Mouse (Mus musculus): ENCODE data around the gene Nod1. TPM values are rescaled to one million over a fixed set of nuclear protein-coding genes. Genes with fewer than 3 reads are reported as not detected.

Gene Nod1
- polyA plus RNA-seq, 1 experiment from 2014 or later = 2.7 TPM

- no peak for DNase-seq (ENCODE audit: low spot score)
- H3K9me3 ChIP-seq = no peaks in the 10 kb centered on the region
- H3K4me3 ChIP-seq = no peak overlapping the region
- WGBS = 85% methylated on average over 6 of the region's 6 CpGs
- H3K27me3 ChIP-seq (ENCODE audit: insufficient read depth, poor library complexity, severe bottlenecking) = no peaks in the 10 kb centered on the region
- H3K27ac ChIP-seq = no peak overlapping the region
- no peaks in the 10 kb centered on the region for H3K36me3 ChIP-seq
- H3K4me1 ChIP-seq (replicated peaks) = no peaks in the 10 kb centered on the region
Measured at GRCm38 (mm10) chr6:54927946-54928345, 44.5 kb downstream of the Nod1 start.

GRCm38 (mm10) chr6:54926899-54927298 lies 45.5 kb downstream of the Nod1 start:
- no peak for DNase-seq (ENCODE audit: low spot score)
- H3K27me3 ChIP-seq (ENCODE audit: insufficient read depth, poor library complexity, severe bottlenecking) = no peaks in the 10 kb centered on the region
- no peaks in the 10 kb centered on the region for H3K4me1 ChIP-seq (replicated peaks)
- no peak overlapping the region for H3K4me3 ChIP-seq
- WGBS = 86% methylated on average over 2 of the region's 2 CpGs
- H3K9me3 ChIP-seq = no peaks in the 10 kb centered on the region
- H3K27ac ChIP-seq = no peak overlapping the region
- H3K36me3 ChIP-seq = no peaks in the 10 kb centered on the region

- H3K9me3 ChIP-seq = no peaks in the 10 kb centered on the region
- H3K27ac ChIP-seq = no peak overlapping the region
- WGBS = 73% methylated on average over 7 of the region's 7 CpGs
- no peaks in the 10 kb centered on the region for H3K36me3 ChIP-seq
- H3K27me3 ChIP-seq (ENCODE audit: insufficient read depth, poor library complexity, severe bottlenecking) = no peaks in the 10 kb centered on the region
- H3K4me1 ChIP-seq (replicated peaks) = no peaks in the 10 kb centered on the region
- no peak for DNase-seq (ENCODE audit: low spot score)
- H3K4me3 ChIP-seq = no peak overlapping the region
Measured at GRCm38 (mm10) chr6:54925736-54926440, 46.5 kb downstream of the Nod1 start.

GRCm38 (mm10) chr6:54924538-54924937 lies 47.9 kb downstream of the Nod1 start:
- Histone ChIP-seq H3K36me3 (no peaks in the 10 kb centered on the region), H3K9me3 (no peaks in the 10 kb centered on the region), H3K27me3 (ENCODE audit: insufficient read depth, poor library complexity, severe bottlenecking) (no peaks in the 10 kb centered on the region), H3K4me1 (replicated peaks) (no peaks in the 10 kb centered on the region), H3K4me3 (no peak overlapping the region), H3K27ac (no peak overlapping the region)
- no peak for DNase-seq (ENCODE audit: low spot score)
- WGBS = 94% methylated on average over 16 of the region's 16 CpGs

GRCm38 (mm10) chr6:54918521-54918920 lies 53.9 kb downstream of the Nod1 start:
- Histone ChIP-seq H3K9me3 (no peaks in the 10 kb centered on the region), H3K27me3 (ENCODE audit: insufficient read depth, poor library complexity, severe bottlenecking) (no peaks in the 10 kb centered on the region), H3K36me3 (no peaks in the 10 kb centered on the region), H3K4me3 (no peak overlapping the region), H3K27ac (no peak overlapping the region), H3K4me1 (replicated peaks) (no peaks in the 10 kb centered on the region)
- WGBS = 87% methylated on average over 5 of the region's 5 CpGs
- DNase-seq (ENCODE audit: low spot score) = no peak

- 48% methylated on average over 4 of the region's 4 CpGs for WGBS
- DNase-seq (ENCODE audit: low spot score) = peak; percentile 38
- H3K27ac ChIP-seq = no peak overlapping the region
- H3K9me3 ChIP-seq = no peaks in the 10 kb centered on the region
- no peaks in the 10 kb centered on the region for H3K27me3 ChIP-seq (ENCODE audit: insufficient read depth, poor library complexity, severe bottlenecking)
- H3K4me1 ChIP-seq (replicated peaks) = no peaks in the 10 kb centered on the region
- no peaks in the 10 kb centered on the region for H3K36me3 ChIP-seq
- H3K4me3 ChIP-seq = no peak overlapping the region
Measured at GRCm38 (mm10) chr6:54917523-54917922, 54.9 kb downstream of the Nod1 start.

DNA sequence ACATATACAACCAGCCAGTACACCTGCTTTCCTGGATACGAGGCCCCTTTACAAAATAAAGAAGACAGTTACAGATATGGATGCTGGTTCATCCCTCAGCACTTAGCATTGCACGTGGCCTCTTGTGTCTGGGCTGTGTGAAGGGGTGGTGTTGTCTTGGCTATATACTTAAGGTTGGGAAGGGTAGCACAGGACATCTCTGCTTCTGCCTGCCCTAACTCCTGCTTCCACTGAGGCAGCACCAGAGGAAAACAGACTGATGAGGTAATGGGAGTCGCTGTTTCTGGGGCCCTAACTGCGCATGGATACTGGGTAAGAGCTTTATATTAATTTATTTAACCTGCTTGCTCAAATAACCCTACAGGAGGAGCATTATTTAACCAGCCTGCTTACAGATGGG lies 55.5 kb downstream of the Nod1 start:
- DNase-seq (ENCODE audit: low spot score) = no peak
- Histone ChIP-seq H3K27me3 (ENCODE audit: insufficient read depth, poor library complexity, severe bottlenecking) (no peaks in the 10 kb centered on the region), H3K9me3 (no peaks in the 10 kb centered on the region), H3K27ac (no peak overlapping the region), H3K36me3 (no peaks in the 10 kb centered on the region), H3K4me1 (replicated peaks) (no peaks in the 10 kb centered on the region), H3K4me3 (no peak overlapping the region)
- WGBS = 79% methylated on average over 4 of the region's 4 CpGs

DNA sequence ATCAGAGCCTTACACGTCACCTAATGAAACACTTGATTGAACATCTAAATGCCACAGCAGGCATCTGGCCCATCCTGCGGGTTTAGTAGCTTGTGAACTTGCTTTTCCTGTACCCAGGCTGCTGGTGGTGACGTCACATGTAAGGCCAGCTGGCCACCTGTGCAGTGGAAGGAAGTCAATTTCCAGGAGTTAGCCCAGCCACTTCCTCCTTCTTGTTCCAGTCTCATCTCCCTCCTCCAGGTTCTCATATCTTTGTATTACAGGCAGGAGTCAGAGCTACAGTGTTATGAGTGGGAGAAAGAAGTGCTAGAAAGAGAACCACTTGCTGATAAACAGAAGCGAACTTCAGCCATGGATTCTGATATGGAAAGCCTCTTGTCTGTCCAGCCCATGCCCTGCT lies 56.2 kb downstream of the Nod1 start:
- Histone ChIP-seq H3K27me3 (ENCODE audit: insufficient read depth, poor library complexity, severe bottlenecking) (no peaks in the 10 kb centered on the region), H3K27ac (no peak overlapping the region), H3K36me3 (no peaks in the 10 kb centered on the region), H3K9me3 (no peaks in the 10 kb centered on the region), H3K4me1 (replicated peaks) (no peaks in the 10 kb centered on the region), H3K4me3 (no peak overlapping the region)
- DNase-seq (ENCODE audit: low spot score) = no peak
- WGBS = 72% methylated on average over 4 of the region's 4 CpGs

DNA sequence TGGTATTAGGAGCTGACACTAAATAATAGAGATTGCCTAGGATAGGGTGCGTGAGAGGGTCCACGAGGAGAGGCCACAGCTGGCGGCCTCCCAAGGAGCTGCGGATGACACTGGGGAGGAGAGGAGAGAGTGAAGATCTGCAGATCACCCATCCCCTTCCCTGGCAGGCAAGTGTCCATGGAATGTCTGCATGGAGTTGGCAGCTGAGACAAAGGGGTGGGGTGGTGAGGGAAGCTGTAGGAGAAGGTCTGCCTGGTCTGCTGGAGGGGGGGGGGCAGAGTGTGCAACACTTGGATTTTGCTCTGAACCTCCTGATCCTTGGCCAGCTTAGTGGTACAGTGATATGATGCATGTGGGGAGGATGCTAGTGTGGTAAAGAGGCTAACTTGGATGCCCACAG lies 57.4 kb downstream of the Nod1 start:
- Histone ChIP-seq H3K36me3 (no peaks in the 10 kb centered on the region), H3K9me3 (no peaks in the 10 kb centered on the region), H3K27me3 (ENCODE audit: insufficient read depth, poor library complexity, severe bottlenecking) (no peaks in the 10 kb centered on the region), H3K4me1 (replicated peaks) (no peaks in the 10 kb centered on the region), H3K4me3 (no peak overlapping the region), H3K27ac (no peak overlapping the region)
- no peak for DNase-seq (ENCODE audit: low spot score)
- 93% methylated on average over 4 of the region's 4 CpGs for WGBS

- Histone ChIP-seq H3K27ac (no peak overlapping the region), H3K27me3 (ENCODE audit: insufficient read depth, poor library complexity, severe bottlenecking) (no peaks in the 10 kb centered on the region), H3K36me3 (no peaks in the 10 kb centered on the region), H3K4me1 (replicated peaks) (no peaks in the 10 kb centered on the region), H3K9me3 (no peaks in the 10 kb centered on the region), H3K4me3 (no peak overlapping the region)
- DNase-seq (ENCODE audit: low spot score) = no peak
- 92% methylated on average over 10 of the region's 10 CpGs for WGBS
Measured at GRCm38 (mm10) chr6:54906053-54907040, 66.1 kb downstream of the Nod1 start.

DNA sequence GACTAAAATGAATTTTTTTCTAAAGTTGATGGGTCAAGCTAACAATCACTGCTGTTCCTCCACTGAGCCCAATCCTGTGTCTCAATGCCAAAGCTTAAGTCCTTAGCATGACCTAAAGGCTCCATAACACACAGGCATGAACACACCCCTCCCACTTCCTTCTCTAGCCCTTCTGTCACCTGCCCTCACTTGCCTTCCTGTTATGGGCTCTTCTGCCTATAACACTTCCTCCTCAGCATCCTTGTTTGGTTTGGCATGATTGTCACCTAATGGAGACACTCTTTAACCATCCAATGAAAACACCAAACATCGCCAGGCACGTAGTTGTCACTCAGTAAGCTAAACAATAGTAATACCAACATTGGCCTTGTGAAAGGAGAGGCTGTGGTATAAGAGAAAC lies 69.9 kb downstream of the Nod1 start:
- Histone ChIP-seq H3K27me3 (ENCODE audit: insufficient read depth, poor library complexity, severe bottlenecking) (no peaks in the 10 kb centered on the region), H3K9me3 (no peaks in the 10 kb centered on the region), H3K4me1 (replicated peaks) (no peaks in the 10 kb centered on the region), H3K4me3 (no peak overlapping the region), H3K36me3 (no peaks in the 10 kb centered on the region), H3K27ac (no peak overlapping the region)
- WGBS = 95% methylated on average over 2 of the region's 2 CpGs
- no peak for DNase-seq (ENCODE audit: low spot score)

DNA sequence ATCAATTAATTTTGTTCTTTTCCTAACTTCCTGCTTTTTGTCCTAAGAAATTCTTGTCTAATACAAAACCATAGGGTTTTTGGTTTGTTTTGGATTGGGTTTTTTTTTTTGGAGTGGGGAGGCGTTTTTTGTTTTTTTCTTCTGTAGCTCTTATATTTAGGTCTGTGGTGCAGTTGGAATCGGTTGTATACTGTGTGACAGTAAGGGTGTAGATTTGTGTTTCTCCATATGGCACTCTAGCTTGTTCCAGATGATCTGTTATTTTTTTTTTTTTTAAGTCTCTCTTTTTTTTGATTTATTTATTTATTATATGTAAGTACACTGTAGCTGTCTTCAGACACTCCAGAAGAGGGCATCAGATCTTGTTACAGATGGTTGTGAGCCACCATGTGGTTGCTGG lies 72.2 kb downstream of the Nod1 start:
- Histone ChIP-seq H3K27ac (no peak overlapping the region), H3K4me1 (replicated peaks) (no peaks in the 10 kb centered on the region), H3K27me3 (ENCODE audit: insufficient read depth, poor library complexity, severe bottlenecking) (no peaks in the 10 kb centered on the region), H3K4me3 (no peak overlapping the region), H3K9me3 (no peaks in the 10 kb centered on the region), H3K36me3 (no peaks in the 10 kb centered on the region)
- 90% methylated on average over 2 of the region's 2 CpGs for WGBS
- DNase-seq (ENCODE audit: low spot score) = no peak

- H3K9me3 ChIP-seq = no peaks in the 10 kb centered on the region
- no peak overlapping the region for H3K27ac ChIP-seq
- no peak overlapping the region for H3K4me3 ChIP-seq
- no peaks in the 10 kb centered on the region for H3K36me3 ChIP-seq
- DNase-seq (ENCODE audit: low spot score) = no peak
- WGBS = 94% methylated on average over 3 of the region's 3 CpGs
- H3K27me3 ChIP-seq (ENCODE audit: insufficient read depth, poor library complexity, severe bottlenecking) = no peaks in the 10 kb centered on the region
- 0 out of 2 replicates have a peak, but pooled peaks cover 8% of the 10 kb centered on the region for H3K4me1 ChIP-seq (replicated peaks)
Measured at GRCm38 (mm10) chr6:54891384-54891783, 81.0 kb downstream of the Nod1 start.

Measured in hindbrain, embryonic 10.5 days (tissue).